Mouse (Mus musculus): Measurements from ENCODE around the gene Hist1h2af. TPM values are rescaled to one million over a fixed set of nuclear protein-coding genes. Genes with fewer than 3 reads are reported as not detected.
A peak's percentile ranks its signal among the peaks of the same experiment; 100 is the strongest.
"Not testable (repeated sequence)": the region's sequence is repeated elsewhere in the genome, so short reads cannot be mapped to it uniquely, and the experiment has no call there.

Gene Hist1h2af
- polyA plus RNA-seq (2016; fragmentation: Nextera tagmentation; extraction: Ambion mirVana) = 7.9 and 8.4 TPM in 2 replicates

DNA sequence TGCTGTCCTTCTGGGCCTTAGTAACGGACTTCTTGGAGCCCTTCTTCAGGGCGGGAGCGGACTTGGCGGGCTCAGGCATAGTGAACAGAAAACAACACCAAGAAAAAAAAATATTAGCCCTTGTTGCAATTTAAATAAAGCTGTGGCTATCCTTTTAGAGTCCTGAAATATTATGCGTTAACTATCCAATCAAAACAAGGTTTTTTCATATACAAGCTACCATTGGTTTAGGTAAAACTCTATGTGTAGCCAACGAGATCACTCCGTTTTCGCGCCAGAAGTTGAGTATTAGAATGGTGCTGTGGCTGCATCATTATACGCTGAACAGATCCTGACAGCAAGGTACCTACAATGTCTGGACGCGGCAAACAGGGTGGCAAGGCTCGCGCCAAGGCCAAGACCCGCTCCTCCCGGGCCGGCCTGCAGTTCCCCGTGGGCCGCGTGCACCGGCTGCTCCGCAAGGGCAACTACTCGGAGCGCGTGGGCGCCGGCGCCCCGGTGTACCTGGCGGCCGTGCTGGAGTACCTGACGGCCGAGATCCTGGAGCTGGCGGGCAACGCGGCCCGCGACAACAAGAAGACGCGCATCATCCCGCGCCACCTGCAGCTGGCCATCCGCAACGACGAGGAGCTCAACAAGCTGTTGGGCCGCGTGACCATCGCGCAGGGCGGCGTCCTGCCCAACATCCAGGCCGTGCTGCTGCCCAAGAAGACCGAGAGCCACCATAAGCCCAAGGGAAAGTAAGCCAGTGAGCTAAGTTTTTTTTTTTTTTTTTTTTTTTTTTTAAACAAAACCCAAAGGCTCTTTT, at the start of gene Hist1h2af:
Gene Hist1h2af (plus strand): TSS at position 347 of the 808 bp plus-strand sequence.
- H3K9ac ChIP-seq (replicated peaks) = peak within 1 kb of the TSS; percentile 66
- peak within 1 kb of the TSS; percentile 66 for H3K4me2 ChIP-seq (replicated peaks)
- H3K27ac ChIP-seq (replicated peaks) = peak within 1 kb of the TSS; percentile 97
- not testable (repeated sequence) for H3K9me3 ChIP-seq, H3K36me3 ChIP-seq, H3K27me3 ChIP-seq
- peaks cover 36% of the 10 kb centered on the region for H3K4me1 ChIP-seq
- peak within 1 kb of the TSS; percentile 56 for H3K4me3 ChIP-seq
- ATAC-seq (ENCODE audit: low FRiP score, low read depth) = peak; percentile 45
- under 1% methylated on average over 29 of the region's 53 CpGs for WGBS

DNA sequence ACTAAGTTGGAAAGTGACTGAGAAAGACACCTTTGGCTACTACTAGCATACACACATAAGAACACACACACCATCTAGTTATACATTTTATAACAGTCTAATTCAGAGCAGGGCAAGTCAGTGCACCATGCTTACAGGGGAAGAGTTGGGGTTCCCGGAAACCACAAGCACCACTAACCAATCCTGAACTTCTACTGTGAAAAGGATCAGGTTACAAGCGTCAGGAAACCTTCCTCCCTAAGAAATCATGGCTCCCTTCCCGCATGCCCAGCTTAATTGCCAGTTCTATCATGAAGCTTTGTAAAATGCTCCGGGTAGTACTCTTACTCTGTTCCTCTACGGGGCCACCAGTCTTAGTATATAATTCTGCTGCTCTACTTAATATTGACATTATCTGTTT, 48.4 kb upstream of the Hist1h2af start:
- Histone ChIP-seq H3K36me3 (no peaks in the 10 kb centered on the region), H3K4me3 (no peak overlapping the region), H3K4me1 (peaks cover 9% of the 10 kb centered on the region), H3K9me3 (no peaks in the 10 kb centered on the region), H3K9ac (replicated peaks) (no peak overlapping the region), H3K27me3 (peaks cover 22% of the 10 kb centered on the region), H3K27ac (replicated peaks) (no peak overlapping the region), H3K4me2 (replicated peaks) (no peak overlapping the region)
- WGBS = 53% methylated on average over 5 of the region's 5 CpGs
- ATAC-seq (ENCODE audit: low FRiP score, low read depth) = no peak

DNA sequence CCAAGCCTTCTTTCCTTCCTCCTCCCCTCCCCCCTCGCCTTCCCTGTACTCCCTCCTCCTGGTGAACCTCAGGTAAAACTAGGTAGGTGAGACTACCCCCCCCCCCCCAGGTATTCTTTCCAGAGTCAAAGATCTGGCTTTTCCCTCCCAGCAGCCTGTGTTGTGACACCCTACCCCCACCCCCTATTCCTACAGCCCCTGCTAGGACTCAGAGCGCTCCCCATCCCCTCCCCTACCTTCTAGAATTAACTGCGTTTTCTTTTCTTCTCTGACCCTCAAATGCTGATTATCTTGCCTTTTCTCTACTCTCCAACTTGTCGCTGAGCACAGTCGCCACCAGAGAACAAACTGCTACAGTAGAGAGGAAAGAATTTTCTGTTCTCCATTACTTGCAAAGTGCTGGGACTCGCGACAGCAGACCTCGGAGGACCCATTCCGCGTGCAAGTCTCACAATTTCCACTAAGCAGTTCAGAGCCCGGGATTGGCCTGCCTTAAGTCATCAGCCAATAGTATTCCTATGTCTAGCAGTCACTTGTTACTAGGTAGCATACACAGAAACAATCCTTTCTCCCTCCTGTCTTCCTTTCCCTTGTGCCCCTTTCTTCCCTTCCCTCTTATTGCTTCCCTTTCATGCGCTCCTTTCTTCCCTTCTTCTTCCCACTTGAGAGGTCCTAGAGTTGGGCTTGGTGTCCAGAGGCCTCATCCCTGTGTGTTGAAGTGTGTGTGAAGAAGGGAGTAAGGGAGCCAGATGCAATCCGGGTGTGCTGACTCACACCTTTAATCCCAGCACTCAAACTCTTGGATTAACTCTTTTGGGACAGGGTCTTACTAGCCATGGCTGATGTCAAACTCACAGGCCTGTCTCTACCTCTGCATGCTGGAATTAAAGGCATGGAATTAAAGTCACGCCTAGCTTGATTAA, 45.0 kb upstream of the Hist1h2af start, which contains the start of gene Btn2a2:
Gene Btn2a2 (minus strand): TSS at position 458 of the 923 bp plus-strand sequence.
- H3K27me3 ChIP-seq = peaks cover 20% of the 10 kb centered on the region
- no peak within 1 kb of the TSS for H3K9ac ChIP-seq (replicated peaks)
- H3K4me2 ChIP-seq (replicated peaks) = peak within 1 kb of the TSS; percentile 55
- peaks cover 20% of the 10 kb centered on the region for H3K4me1 ChIP-seq
- no peaks in the 10 kb centered on the region for H3K9me3 ChIP-seq
- H3K27ac ChIP-seq (replicated peaks) = no peak within 1 kb of the TSS
- H3K4me3 ChIP-seq = peak within 1 kb of the TSS; percentile 34
- H3K36me3 ChIP-seq = no peaks in the 10 kb centered on the region
- WGBS = 5% methylated on average over 14 of the region's 14 CpGs
- peak; percentile 92 for ATAC-seq (ENCODE audit: low FRiP score, low read depth)

DNA sequence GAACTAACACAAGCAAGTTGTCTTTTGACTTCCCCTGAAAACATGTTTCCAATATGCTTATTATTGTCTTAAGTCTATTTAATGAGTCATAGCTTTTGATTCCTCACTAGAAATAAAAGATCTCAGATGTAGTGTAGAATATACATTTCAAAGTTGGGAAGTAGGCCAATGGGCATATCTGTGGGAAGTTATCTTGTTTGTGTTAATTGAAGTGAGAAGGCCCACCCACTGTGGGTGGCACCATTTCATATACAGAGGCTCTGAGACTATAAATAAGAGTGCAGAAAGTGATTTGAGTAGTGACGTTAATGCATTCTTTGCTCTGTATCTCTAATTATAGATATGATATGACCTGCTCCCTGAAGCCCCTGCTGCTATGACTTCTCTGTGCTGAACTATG, 42.8 kb upstream of the Hist1h2af start:
- H3K4me3 ChIP-seq = no peak overlapping the region
- H3K9ac ChIP-seq (replicated peaks) = no peak overlapping the region
- H3K4me2 ChIP-seq (replicated peaks) = no peak overlapping the region
- no peaks in the 10 kb centered on the region for H3K9me3 ChIP-seq
- no peak overlapping the region for H3K27ac ChIP-seq (replicated peaks)
- peaks cover 20% of the 10 kb centered on the region for H3K4me1 ChIP-seq
- no peak for ATAC-seq (ENCODE audit: low FRiP score, low read depth)
- peaks cover 21% of the 10 kb centered on the region for H3K27me3 ChIP-seq
- 63% methylated on average over 1 of the region's 1 CpGs for WGBS
- H3K36me3 ChIP-seq = no peaks in the 10 kb centered on the region

DNA sequence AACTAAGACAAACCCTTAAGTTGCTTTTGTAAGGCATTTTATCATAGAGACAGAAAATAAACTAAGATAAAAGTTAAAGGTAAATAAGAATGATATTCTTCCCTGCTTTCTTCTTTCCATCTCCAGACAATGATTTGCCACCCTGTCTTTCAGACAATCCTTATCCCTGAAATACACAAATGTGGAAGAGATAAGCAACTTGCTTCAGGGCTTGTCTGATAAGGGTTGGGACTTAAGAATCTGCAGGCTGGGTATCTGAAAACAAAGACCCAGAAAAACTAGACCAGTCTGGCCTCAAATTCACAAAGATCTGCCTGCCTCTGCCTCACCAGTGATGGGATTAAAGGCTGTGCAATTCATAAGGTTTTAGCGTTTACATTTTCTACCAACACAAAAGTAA, 42.4 kb upstream of the Hist1h2af start:
- no peaks in the 10 kb centered on the region for H3K36me3 ChIP-seq
- no peak for ATAC-seq (ENCODE audit: low FRiP score, low read depth)
- H3K9ac ChIP-seq (replicated peaks) = no peak overlapping the region
- no peak overlapping the region for H3K4me3 ChIP-seq
- no peak overlapping the region for H3K27ac ChIP-seq (replicated peaks)
- no peaks in the 10 kb centered on the region for H3K9me3 ChIP-seq
- no peak overlapping the region for H3K4me2 ChIP-seq (replicated peaks)
- H3K4me1 ChIP-seq = peaks cover 20% of the 10 kb centered on the region
- WGBS = 17% methylated on average over 1 of the region's 1 CpGs
- peaks cover 17% of the 10 kb centered on the region for H3K27me3 ChIP-seq

DNA sequence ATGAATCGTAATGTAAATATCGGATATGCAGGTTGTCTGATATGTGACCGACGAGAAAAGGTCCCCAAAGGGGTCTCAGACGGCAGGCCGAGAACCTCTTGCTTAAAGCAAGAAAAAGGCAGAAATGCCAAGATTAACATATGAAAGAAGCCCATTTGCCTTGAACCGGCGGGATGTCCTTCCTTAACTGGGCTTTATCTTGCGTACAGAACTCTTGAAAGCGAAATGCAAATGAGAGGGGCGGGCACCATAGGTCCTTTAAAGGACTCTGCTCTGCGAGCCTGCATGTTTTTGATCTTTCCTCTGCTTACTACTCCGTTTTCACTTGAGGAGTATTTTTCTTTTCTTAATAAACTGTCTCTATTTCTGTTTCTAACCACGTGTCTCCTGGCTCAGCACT, 41.7 kb upstream of the Hist1h2af start:
- Histone ChIP-seq H3K36me3 (no peaks in the 10 kb centered on the region), H3K4me3 (peak overlapping the region; percentile 22), H3K9me3 (no peaks in the 10 kb centered on the region), H3K27me3 (peaks cover 15% of the 10 kb centered on the region), H3K27ac (replicated peaks) (no peak overlapping the region), H3K4me2 (replicated peaks) (peak overlapping the region; percentile 48), H3K4me1 (peaks cover 20% of the 10 kb centered on the region), H3K9ac (replicated peaks) (no peak overlapping the region)
- 2% methylated on average over 14 of the region's 14 CpGs for WGBS
- peak; percentile 60; the same call in 1 of the 2 replicates for ATAC-seq (ENCODE audit: low FRiP score, low read depth)

DNA sequence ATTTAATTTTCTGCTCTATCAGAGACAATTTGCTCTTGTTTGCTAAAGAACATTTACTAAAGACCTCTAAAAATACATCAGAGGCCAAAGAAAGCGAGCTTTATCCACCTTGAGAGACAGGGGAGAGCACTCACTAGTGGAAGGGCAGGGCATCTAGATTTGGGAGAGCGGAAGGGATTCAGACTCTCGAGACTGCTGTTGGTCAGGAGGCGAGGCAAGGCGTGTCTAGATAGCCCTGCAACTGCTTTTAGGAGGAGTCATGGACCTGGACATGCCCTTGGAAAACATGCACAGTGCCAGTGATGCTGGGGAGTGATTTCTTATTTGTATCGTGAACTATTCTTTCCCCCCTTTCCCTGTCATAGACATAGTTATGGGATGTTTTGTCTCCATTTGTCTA, 38.2 kb upstream of the Hist1h2af start:
- H3K4me1 ChIP-seq = peaks cover 24% of the 10 kb centered on the region
- ATAC-seq (ENCODE audit: low FRiP score, low read depth) = no peak
- no peaks in the 10 kb centered on the region for H3K36me3 ChIP-seq
- no peak overlapping the region for H3K9ac ChIP-seq (replicated peaks)
- no peak overlapping the region for H3K4me3 ChIP-seq
- no peak overlapping the region for H3K4me2 ChIP-seq (replicated peaks)
- peaks cover 18% of the 10 kb centered on the region for H3K27me3 ChIP-seq
- 80% methylated on average over 6 of the region's 6 CpGs for WGBS
- no peak overlapping the region for H3K27ac ChIP-seq (replicated peaks)
- H3K9me3 ChIP-seq = no peaks in the 10 kb centered on the region

DNA sequence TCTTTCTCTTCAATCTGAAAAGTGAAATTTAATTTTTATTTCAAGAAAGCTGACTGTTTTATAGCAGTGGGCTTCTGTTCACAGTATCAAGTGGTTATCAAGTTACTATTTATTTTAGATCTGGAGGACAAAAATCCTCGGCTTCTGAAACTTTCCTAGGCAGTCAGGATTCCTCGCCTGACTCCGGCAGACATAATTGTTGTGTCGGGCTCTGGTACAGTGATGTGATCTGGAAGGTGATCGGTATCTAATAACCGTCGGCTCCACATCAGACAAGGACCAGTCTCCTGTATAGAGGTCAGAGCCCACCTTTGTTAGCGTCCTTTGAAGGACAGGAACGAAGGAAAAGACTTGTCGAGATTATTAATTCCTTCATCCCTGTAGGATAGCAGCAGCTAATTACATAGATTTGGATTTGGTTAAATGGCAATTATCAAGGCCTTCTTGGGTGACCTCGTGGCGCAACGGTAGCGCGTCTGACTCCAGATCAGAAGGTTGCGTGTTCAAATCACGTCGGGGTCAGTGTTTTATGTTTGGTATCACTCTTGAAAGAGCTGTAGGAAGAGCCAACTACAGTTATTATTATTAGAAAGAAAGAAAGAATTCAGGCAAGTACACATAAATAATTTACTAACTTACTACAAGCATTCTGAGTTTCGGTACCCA, 35.9 kb upstream of the Hist1h2af start:
- Histone ChIP-seq H3K9ac (replicated peaks) (no peak overlapping the region), H3K27me3 (peaks cover 18% of the 10 kb centered on the region), H3K4me3 (peak overlapping the region; percentile 16), H3K4me1 (peaks cover 20% of the 10 kb centered on the region; the same call in 1 of the 2 replicates), H3K27ac (replicated peaks) (no peak overlapping the region), H3K9me3 (no peaks in the 10 kb centered on the region), H3K36me3 (no peaks in the 10 kb centered on the region), H3K4me2 (replicated peaks) (peak overlapping the region; percentile 42)
- WGBS = 1% methylated on average over 19 of the region's 19 CpGs
- no peak for ATAC-seq (ENCODE audit: low FRiP score, low read depth)

DNA sequence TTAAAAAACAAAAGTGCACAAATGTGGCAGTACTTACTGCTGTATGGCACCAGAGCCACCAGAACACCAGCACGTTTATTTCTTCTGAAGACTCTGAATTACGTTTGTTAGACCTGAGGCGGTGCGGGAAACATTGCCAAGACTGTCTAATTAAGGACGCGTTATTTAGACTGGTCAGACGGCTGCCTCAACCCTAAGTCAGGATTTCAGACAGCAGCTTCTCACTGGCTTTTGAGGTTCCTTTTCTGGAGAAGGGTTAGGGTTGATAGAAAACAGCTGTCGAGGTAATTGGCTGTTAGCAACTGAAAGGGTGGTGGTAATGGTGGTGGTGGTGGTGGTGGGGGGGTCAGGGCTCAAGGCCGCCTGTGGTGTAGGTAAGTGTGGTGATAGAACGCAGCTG, 35.1 kb upstream of the Hist1h2af start:
- no peaks in the 10 kb centered on the region for H3K36me3 ChIP-seq
- peaks cover 18% of the 10 kb centered on the region for H3K27me3 ChIP-seq
- no peaks in the 10 kb centered on the region for H3K9me3 ChIP-seq
- H3K9ac ChIP-seq (replicated peaks) = no peak overlapping the region
- peaks cover 19% of the 10 kb centered on the region; the same call in 1 of the 2 replicates for H3K4me1 ChIP-seq
- H3K4me2 ChIP-seq (replicated peaks) = peak overlapping the region; percentile 42
- WGBS = 6% methylated on average over 10 of the region's 10 CpGs
- no peak overlapping the region for H3K27ac ChIP-seq (replicated peaks)
- H3K4me3 ChIP-seq = peak overlapping the region; percentile 16
- no peak for ATAC-seq (ENCODE audit: low FRiP score, low read depth)

DNA sequence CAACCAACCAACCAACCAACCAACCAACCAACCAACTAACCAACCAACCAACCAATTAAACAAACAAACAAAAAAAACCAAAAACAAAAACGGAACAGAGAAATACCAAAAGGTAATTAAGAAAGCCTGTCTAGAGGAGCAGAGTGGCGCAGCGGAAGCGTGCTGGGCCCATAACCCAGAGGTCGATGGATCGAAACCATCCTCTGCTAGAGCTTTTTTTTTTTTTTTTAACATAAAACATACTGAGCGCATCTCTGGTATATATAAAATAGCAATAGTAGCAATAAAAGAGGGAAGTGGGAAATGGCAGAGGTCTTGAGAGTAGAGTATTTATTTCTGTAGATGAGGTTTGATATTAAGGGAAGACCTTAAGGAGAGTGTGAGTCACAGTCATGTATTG, 33.8 kb upstream of the Hist1h2af start:
- Histone ChIP-seq H3K9me3 (no peaks in the 10 kb centered on the region), H3K4me1 (peaks cover 20% of the 10 kb centered on the region; the same call in 1 of the 2 replicates), H3K27ac (replicated peaks) (no peak overlapping the region), H3K4me3 (no peak overlapping the region), H3K36me3 (no peaks in the 10 kb centered on the region), H3K4me2 (replicated peaks) (no peak overlapping the region), H3K27me3 (peaks cover 15% of the 10 kb centered on the region), H3K9ac (replicated peaks) (no peak overlapping the region)
- ATAC-seq (ENCODE audit: low FRiP score, low read depth) = no peak
- 3% methylated on average over 7 of the region's 7 CpGs for WGBS

DNA sequence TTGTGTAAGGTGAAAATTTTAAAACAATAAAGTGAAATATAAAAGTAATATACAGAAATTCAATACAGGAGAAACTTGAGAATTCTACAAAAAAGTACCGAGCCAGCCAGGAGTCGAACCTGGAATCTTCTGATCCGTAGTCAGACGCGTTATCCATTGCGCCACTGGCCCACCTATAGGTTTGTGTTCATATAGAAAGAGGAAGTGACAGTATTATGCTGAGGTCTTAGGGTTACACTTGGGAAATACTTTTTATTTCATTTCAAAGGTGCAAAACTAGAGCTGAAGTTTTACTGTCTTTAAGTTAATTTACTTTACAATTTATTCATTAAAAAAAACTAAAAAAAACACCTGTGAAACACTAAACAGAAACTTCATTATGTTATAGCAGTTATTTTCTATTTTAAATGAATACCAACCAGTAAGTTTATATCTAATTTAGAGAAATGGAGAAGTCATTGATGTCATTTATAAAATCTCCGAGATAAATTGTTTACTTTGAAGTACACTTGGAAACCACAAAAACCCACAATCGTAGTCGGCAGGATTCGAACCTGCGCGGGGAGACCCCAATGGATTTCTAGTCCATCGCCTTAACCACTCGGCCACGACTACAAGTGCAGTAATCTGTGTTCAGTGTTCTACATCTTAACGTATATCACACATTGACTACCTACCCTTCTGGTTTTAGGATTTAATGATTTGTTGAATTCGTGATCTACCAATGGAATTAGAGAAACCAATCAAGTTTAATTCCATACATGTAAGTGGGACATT, 33.1 kb upstream of the Hist1h2af start:
- Histone ChIP-seq H3K27ac (replicated peaks) (no peak overlapping the region), H3K9ac (replicated peaks) (no peak overlapping the region), H3K4me2 (replicated peaks) (peak overlapping the region; percentile 32), H3K9me3 (no peaks in the 10 kb centered on the region), H3K4me3 (no peak overlapping the region), H3K36me3 (no peaks in the 10 kb centered on the region), H3K4me1 (peaks cover 26% of the 10 kb centered on the region; the same call in 1 of the 2 replicates), H3K27me3 (peaks cover 15% of the 10 kb centered on the region)
- WGBS = 1% methylated on average over 17 of the region's 17 CpGs
- ATAC-seq (ENCODE audit: low FRiP score, low read depth) = peak; percentile 28; the same call in 1 of the 2 replicates
